Mouse (Mus musculus): ENCODE data around the gene Klc4.

DNA sequence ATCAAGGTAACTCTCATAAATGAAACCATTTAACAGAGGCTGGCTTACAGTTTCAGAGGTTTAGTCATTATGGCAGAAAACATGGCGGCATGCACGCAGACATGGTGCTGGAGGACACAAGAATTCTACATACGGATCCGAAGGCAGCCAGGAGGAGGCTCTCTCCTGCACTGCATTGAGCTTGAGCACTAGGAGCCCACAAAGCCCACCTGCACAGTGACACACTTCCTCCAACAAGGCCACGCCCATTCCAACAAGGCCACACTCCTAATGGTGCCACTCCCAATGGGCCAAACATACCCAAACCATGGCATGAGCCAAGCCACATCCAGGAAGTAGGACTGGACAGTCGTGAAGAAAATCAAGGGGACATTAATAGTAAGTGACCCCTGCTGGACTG lies 34.5 kb downstream of the Klc4 start:
- TF ChIP-seq CTCF (IDR thresholded peaks at IDR 0.05; ENCODE audit: low read depth) (no peak), EP300 (IDR thresholded peaks at IDR 0.05; ENCODE audit: low read depth) (no peak)
